Mouse (Mus musculus) hindbrain, embryonic 10.5 days (tissue): Measurements from ENCODE around the gene Zdhhc21. TPM values are rescaled to one million over a fixed set of nuclear protein-coding genes. Genes with fewer than 3 reads are reported as not detected.

Experiments used
- DNase-seq: peaks from one replicate; pipeline ENCODE4 v3.0.0-alpha.2; 2017; ENCODE audit warnings: low spot score
- H3K27ac ChIP-seq: fragments of 300-500 bp; sonication (generic); 2 replicates; pipeline ENCODE4 v1.5.1; 2016; ENCODE audit warnings: mild to moderate bottlenecking, moderate library complexity
- H3K27me3 ChIP-seq: fragments of 300-500 bp; sonication (generic); 2 replicates; pipeline ENCODE4 v1.6.1; 2016; ENCODE audit warnings: mild to moderate bottlenecking; ENCODE audit not compliant: poor library complexity, insufficient read depth, severe bottlenecking
- H3K36me3 ChIP-seq: fragments of 300-500 bp; sonication (generic); 2 replicates; pipeline ENCODE4 v1.6.1; 2016; ENCODE audit warnings: mild to moderate bottlenecking, moderate library complexity
- H3K4me1 ChIP-seq: fragments of 300-500 bp; sonication (generic); replicated peaks from 2 replicates; pipeline ENCODE4 v1.6.1; 2016; ENCODE audit warnings: mild to moderate bottlenecking
- H3K4me3 ChIP-seq: fragments of 300-500 bp; sonication (generic); 2 replicates; pipeline ENCODE4 v1.5.1; 2016; ENCODE audit warnings: mild to moderate bottlenecking, moderate library complexity
- H3K9me3 ChIP-seq: fragments of 300-500 bp; sonication (generic); 2 replicates; pipeline ENCODE4 v1.6.1; 2016; ENCODE audit warnings: mild to moderate bottlenecking, moderate library complexity
- WGBS: fragments of 180-500 bp; shearing (Covaris S2); methylation state at CpG from one replicate; pipeline ENCODE4 v1.1.7; 2016; 5-methylcytosine and 5-hydroxymethylcytosine counted together
- polyA plus RNA-seq: library from polyadenylated mRNA; unstranded; fragments of >200 nt; fragmentation: Nextera tagmentation; extraction: Ambion mirVana; gene quantifications from 2 replicates; pipeline ENCODE4 v1.2.1, GENCODE M21; 2016

Gene Zdhhc21
- polyA plus RNA-seq, 1 experiment from 2014 or later: 15.4 TPM

- 0 out of 2 replicates have a peak, but pooled peaks cover 7% of the 10 kb centered on the region for H3K36me3 ChIP-seq
- no peak for DNase-seq
- H3K9me3 ChIP-seq: no peaks in the 10 kb centered on the region
- no peaks in the 10 kb centered on the region for H3K27me3 ChIP-seq
- H3K4me1 ChIP-seq: peaks cover 10% of the 10 kb centered on the region; the same call in 1 of the 2 replicates
- no peak overlapping the region for H3K27ac ChIP-seq
- WGBS: 68% methylated on average over 10 of the region's 10 CpGs
- no peak overlapping the region for H3K4me3 ChIP-seq
Measured at GRCm38 (mm10) chr4:82806176-82806757, 53.5 kb downstream of the Zdhhc21 start.

DNA sequence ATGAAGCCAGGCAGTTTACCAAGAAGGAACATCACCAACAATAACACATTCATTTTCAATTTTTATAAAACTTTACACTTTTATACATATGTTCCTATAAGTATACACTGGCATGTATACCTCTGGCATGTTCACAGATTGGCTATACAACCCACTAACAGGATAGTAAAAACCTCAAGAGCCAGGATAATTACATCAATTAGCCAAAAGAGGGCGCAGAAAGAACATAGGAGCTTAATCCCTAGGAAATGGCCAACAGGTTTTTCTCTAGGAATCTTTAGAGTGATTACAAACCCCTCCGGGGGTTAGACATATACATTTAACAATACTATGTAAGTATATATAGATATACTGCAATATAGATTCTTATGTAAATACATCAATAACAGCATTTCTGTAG, 55.7 kb downstream of the Zdhhc21 start:
- H3K27me3 ChIP-seq: no peaks in the 10 kb centered on the region
- DNase-seq: no peak
- no peak overlapping the region for H3K4me3 ChIP-seq
- H3K36me3 ChIP-seq: 0 out of 2 replicates have a peak, but pooled peaks cover 3% of the 10 kb centered on the region
- 48% methylated on average over 2 of the region's 2 CpGs for WGBS
- H3K9me3 ChIP-seq: no peaks in the 10 kb centered on the region
- no peak overlapping the region for H3K27ac ChIP-seq
- peaks cover 10% of the 10 kb centered on the region; the same call in 1 of the 2 replicates for H3K4me1 ChIP-seq

- no peak overlapping the region for H3K27ac ChIP-seq
- peaks cover 7% of the 10 kb centered on the region; the same call in 1 of the 2 replicates for H3K36me3 ChIP-seq
- no peaks in the 10 kb centered on the region for H3K9me3 ChIP-seq
- 89% methylated on average over 6 of the region's 6 CpGs for WGBS
- H3K27me3 ChIP-seq: no peaks in the 10 kb centered on the region
- DNase-seq: no peak
- no peaks in the 10 kb centered on the region for H3K4me1 ChIP-seq
- H3K4me3 ChIP-seq: no peak overlapping the region
Measured at GRCm38 (mm10) chr4:82793608-82794007, 66.2 kb downstream of the Zdhhc21 start.

- H3K4me1 ChIP-seq: no peaks in the 10 kb centered on the region
- no peaks in the 10 kb centered on the region for H3K9me3 ChIP-seq
- H3K27ac ChIP-seq: no peak overlapping the region
- peaks cover 7% of the 10 kb centered on the region; the same call in 1 of the 2 replicates for H3K36me3 ChIP-seq
- no peaks in the 10 kb centered on the region for H3K27me3 ChIP-seq
- no peak for DNase-seq
- H3K4me3 ChIP-seq: no peak overlapping the region
- 72% methylated on average over 5 of the region's 5 CpGs for WGBS
Measured at GRCm38 (mm10) chr4:82792906-82793580, 66.7 kb downstream of the Zdhhc21 start.

DNA sequence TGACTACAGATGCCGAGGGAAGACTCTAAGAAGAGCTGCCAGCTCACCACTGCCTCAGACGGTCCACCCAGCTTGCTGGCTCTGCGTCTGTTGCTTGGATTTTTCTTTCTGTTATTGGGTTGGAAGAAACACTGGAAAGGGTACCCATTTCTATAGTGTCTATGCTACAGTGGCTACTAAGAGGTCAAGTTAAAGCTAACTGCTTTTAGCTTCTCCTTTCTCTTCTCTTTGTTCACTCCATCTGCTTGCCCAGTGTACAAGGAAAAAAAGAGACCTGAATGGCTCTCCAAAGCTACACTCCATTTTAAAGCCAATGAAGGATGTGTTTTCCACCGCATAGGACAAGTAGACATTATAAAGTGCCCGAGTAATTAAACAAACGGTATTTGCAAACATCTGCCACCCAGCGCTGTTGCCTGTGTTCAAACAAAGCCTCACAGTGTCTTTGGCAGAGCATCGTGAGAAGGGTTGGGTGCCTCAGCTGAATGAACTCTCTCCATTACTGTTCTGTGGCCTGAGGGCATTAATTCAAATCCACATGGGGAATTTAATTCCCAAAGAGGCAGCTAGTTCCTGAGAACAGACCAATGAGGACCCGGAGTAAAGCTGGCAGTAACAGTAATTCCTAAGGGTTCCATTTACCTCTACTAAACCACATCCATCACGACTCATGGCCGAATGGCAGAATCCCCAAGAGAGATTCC, 94.1 kb downstream of the Zdhhc21 start:
- H3K27ac ChIP-seq: peak overlapping the region; percentile 45; the same call in 1 of the 2 replicates
- no peak overlapping the region for H3K4me3 ChIP-seq
- DNase-seq: no peak
- no peaks in the 10 kb centered on the region for H3K36me3 ChIP-seq
- 81% methylated on average over 11 of the region's 11 CpGs for WGBS
- no peaks in the 10 kb centered on the region for H3K27me3 ChIP-seq
- H3K9me3 ChIP-seq: no peaks in the 10 kb centered on the region
- peaks cover 35% of the 10 kb centered on the region for H3K4me1 ChIP-seq

DNA sequence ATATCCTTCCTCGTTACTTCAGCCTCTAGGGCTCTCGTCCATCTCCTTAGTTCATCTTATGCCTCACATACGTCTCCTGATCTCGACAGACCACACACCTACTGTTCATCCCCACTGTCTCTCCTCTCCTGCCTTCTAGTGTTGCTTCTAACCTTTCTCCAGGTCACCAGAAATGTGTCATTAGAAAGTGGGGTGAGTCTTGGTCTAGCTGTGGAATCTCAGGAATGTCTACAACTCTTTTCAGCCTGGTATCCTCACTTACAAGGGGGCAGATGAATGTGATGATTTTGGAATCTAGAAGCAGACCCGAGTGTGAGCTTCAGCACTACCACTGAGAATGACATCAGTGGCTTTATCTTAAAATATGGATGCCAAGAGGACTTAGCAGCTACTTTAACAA, 96.2 kb downstream of the Zdhhc21 start:
- no peaks in the 10 kb centered on the region for H3K36me3 ChIP-seq
- no peak for DNase-seq
- WGBS: 38% methylated on average over 5 of the region's 5 CpGs
- peak overlapping the region; percentile 82 for H3K27ac ChIP-seq
- H3K27me3 ChIP-seq: no peaks in the 10 kb centered on the region
- H3K4me3 ChIP-seq: no peak overlapping the region
- H3K4me1 ChIP-seq: peaks cover 36% of the 10 kb centered on the region
- no peaks in the 10 kb centered on the region for H3K9me3 ChIP-seq

DNA sequence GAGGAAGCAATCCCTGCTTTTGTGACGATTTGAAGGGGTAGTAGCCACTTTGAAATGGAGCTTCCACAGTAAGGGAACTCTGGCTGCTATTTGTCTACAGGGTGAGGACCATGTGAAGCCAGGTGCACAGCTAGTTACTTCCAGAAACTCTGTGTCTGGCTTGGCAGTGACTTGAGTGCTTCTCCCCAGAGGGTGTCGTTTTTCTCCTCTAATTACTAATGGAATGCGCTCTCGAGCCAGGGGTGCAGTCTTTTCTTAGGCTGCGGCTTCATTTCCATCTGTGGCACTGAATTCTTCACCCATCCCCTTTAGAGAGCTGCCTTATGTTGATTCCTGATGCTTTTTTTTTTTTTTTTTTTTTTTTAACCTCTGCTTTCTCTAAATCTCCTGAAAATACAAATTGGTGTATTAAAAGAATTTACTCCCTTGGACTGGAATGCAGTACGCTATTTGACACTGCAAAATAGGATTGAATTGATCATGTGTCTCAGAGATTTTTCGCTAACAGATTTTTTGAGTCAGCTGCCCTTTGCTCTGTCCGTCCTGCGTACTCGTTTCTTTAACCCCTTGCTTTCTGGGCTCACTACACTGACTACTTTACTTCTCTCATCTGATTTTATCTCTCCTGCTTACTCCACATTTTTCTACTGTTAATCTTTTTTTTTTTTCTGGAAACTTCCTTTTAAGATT, 97.2 kb downstream of the Zdhhc21 start:
- Histone ChIP-seq H3K4me1 (peaks cover 42% of the 10 kb centered on the region), H3K27me3 (no peaks in the 10 kb centered on the region), H3K36me3 (no peaks in the 10 kb centered on the region), H3K9me3 (no peaks in the 10 kb centered on the region), H3K27ac (peak overlapping the region; percentile 82), H3K4me3 (no peak overlapping the region)
- peak; percentile 49 for DNase-seq
- 7% methylated on average over 10 of the region's 10 CpGs for WGBS

- H3K36me3 ChIP-seq: no peaks in the 10 kb centered on the region
- no peaks in the 10 kb centered on the region for H3K9me3 ChIP-seq
- peak overlapping the region; percentile 80 for H3K27ac ChIP-seq
- H3K27me3 ChIP-seq: no peaks in the 10 kb centered on the region
- DNase-seq: no peak
- 4% methylated on average over 3 of the region's 3 CpGs for WGBS
- H3K4me3 ChIP-seq: no peak overlapping the region
- peaks cover 36% of the 10 kb centered on the region for H3K4me1 ChIP-seq
Measured at GRCm38 (mm10) chr4:82756295-82756626, 103.5 kb downstream of the Zdhhc21 start.

DNA sequence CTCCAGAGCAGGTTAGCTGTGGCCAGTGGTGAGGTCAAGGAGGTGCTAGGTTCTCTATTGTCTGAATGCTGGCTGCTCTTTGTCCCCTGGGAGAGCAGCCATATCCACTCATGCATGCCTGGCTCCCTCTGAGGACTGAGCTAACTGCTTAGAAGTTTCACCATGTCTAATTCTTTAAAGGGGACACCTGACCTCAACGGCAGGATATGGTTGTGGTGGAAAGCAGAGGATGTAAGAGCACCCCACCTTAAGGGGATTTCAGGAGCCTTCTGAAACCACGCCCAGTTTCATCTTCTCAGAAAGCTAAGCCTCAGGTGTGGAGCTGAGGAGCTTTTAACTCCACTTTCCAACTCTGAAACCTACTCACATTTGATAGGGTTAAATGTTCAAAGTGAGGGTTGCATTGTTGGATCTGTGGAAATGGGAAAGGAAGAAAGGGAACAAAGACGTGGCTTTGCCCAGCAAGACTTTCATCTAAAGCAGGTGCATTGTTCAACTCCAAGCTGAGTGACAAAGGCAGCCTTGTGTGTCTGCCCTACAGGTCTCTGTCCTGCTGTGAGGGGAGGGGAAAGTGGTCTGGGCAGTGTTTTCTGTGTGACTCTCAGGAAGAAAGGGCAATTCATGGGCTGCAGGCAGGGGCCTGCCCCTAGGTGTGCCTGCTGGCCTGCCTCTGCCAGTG, 104.0 kb downstream of the Zdhhc21 start:
- no peak overlapping the region for H3K4me3 ChIP-seq
- no peaks in the 10 kb centered on the region for H3K36me3 ChIP-seq
- no peaks in the 10 kb centered on the region for H3K9me3 ChIP-seq
- no peaks in the 10 kb centered on the region for H3K27me3 ChIP-seq
- WGBS: 8% methylated on average over 3 of the region's 3 CpGs
- H3K4me1 ChIP-seq: peaks cover 36% of the 10 kb centered on the region
- H3K27ac ChIP-seq: peak overlapping the region; percentile 80
- DNase-seq: peak; percentile 68

Other genes with a start within 250 kb of the Zdhhc21 start
- gene Nfib, start 154.2 kb downstream of the Zdhhc21 start, polyA plus RNA-seq: 8.3 and 17.3 TPM in 2 replicates
- not detected in 2 replicates for gene Cer1, start 25.2 kb upstream of the Zdhhc21 start, polyA plus RNA-seq
- 5.5 and 5.7 TPM in 2 replicates for gene Frem1, start 192.4 kb upstream of the Zdhhc21 start, polyA plus RNA-seq